Mouse (Mus musculus) CD4-positive, CD25-positive, alpha-beta regulatory T cell, adult 2 months (primary cell): ENCODE results near the gene Scgb2b21.
"Not testable (repeated sequence)": the region's sequence is repeated elsewhere in the genome, so short reads cannot be mapped to it uniquely, and the experiment has no call there.

Experiments used
- DNase-seq: peaks from one replicate; pipeline ENCODE4 v3.0.0-alpha.2; 2012; ENCODE audit warnings: low read depth, low spot score

Gene Scgb2b21

DNA sequence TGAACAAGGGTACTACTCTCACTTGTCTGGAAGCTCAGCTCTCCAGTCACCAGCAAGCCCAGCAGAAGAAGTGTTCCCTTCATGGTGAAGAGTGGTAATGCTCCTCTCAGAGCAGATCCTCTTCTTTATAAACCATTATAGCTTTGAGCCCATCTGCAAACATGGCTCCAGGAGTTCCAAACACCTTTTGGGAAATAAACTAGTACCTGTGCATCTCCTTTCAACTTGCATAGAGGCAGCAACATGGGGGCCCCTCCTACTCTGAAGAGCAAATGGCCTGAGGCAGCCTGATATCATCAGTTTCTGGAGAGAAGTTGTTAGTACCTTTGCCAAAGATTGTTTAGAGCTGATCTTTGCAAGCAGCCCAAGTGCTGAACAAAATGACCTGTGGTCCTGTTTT is at the start of gene Scgb2b21:
Scgb2b21 (minus strand) TSS at position 101 of the 400 bp plus-strand sequence.
- DNase-seq = no peak

DNA sequence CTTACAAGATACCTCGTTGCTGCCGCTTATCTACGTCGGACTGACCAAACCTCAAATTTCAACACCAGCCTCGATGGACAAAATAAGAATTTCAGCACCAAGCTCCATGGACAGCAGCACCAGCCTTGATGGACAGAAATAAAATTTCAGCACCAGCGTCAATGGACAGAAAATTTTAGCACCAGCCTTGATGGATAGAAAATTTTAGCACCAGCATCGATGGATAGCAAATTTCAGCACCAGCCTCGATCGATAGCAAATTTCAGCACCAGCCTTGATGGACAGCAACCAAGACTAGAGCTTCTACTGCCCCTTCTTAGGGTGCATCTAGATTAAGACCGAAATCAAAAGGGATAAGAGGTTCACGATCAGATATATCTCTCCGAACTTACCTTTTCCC is 23.2 kb upstream of the Scgb2b21 start:
- not testable (repeated sequence) for DNase-seq
